Mouse (Mus musculus): ENCODE measurements at regions not wholly inside any gene's neighbourhood (a gene's known extent, or its start where the extent isn't known, plus 50 kb on each side); places are given as distances from the start of the nearest gene placed in this dataset.
"Not testable (repeated sequence)": the region's sequence is repeated elsewhere in the genome, so short reads cannot be mapped to it uniquely, and the experiment has no call there.

DNA sequence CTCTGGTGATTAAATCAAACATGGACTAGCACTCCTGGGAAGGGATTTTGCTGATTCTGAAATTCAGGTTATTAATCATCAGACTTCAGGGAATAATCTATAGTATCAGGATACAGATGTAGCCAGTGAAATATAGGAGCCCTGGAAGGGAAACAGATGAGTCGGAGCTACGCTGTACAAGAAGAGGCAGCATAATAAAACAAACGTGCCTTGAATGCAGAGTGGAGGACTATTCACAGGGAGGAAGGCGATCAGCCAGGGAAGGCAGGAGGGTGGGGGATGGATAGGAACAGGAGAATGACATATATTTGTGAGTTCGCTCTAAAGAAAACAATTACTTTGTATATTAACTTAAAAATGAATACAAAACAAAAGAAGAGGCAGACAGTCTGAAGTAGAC, 286.6 kb upstream of the Got2 start:
- no peak for DNase-seq (ENCODE audit: low spot score in 2 of 2)

DNA sequence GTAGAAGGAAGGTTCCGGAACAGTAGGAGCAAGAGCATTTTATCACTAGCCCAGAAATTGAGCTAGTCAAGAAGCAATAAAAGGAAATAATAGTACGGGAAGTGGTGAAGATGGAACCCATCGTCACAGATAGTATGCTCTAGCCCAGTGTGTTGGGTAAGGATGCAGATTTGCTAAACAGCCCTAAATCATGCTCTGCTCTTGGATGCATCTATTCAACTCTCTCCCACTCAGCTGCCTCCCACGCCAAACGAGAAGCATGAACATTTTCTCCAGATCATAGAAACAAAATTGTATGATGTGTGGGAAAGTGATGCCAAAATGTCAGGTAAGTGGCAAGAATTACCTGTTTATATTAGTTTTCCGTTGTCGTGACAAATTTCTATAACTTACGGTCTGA, 276.6 kb upstream of the Got2 start:
- no peak for DNase-seq (ENCODE audit: low spot score in 2 of 2)

DNA sequence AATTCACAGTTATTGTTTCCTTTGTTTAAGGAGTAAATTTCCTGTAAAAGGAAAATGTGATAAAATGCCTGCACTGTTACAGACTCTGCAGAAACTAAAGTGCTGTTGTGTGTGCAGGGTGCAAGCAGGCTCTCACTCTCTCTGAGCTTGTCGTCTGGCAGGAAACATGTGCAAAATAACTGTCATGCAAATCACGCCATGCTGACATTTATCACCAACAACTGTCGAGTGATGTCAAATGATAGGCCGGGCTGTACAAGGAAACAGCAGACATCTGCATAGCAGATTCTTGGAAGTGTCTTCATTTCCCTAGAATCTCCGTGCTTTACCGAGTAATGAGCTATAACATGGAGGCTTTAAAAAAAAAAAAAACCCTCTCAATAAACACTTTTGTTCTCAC, 271.6 kb upstream of the Got2 start:
- no peak for DNase-seq (ENCODE audit: low spot score in 2 of 2)

DNA sequence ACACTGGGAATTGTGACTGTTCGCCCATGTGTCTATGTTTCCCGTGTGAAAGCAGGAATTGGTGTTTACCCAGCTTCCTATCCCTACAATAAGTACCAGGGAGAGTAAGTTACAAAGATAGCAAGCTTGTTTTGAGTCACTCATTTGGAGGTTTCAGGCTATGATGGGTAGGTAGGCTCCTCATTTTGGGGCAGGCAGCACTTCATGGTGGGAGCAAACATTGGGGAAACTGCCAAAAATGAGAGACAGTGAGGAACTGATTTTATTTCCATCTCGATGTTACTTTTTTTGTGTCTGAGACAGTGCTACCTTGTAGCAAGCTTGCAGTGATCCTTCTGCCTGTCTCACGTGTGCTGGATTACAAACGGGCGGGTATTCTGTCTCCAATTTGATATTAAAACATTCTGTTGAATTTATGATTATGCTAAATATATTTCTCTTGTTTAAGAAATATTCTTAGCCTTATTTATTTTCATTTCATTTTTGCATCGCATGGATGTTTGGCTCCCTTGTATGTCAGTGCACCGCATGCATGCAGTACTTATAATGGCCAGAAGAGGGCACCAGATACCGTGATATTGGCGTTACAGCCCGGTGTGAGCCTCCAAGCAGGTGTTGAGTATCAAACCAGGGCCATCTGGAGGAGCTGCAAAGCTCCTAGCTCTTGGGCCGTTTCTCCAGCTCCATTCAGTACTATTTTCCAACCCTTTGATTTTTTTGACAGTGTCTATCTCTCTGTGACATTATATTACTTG, 264.3 kb upstream of the Got2 start:
- DNase-seq (ENCODE audit: low spot score in 2 of 2) = peak in 1 of 2 experiments; percentile 28

DNA sequence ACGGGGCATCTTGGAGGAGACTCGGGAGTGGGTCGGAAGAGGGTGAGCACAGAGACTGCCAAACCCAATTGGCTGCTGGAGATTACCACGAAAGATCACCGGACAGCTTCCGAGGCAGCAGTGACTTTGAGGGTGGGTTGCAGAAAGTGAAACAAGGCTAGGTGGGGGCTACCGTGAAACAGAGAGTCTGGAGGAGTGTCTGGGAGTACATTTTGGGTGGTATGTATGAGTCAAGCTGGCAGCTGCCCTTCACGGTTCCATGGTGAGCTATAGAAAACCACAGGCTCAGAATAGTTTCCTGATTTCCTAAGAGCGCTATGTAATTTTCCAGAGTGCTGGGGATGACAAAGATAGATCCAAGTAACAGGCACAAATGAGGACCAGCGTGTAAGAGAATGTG, 263.7 kb upstream of the Got2 start:
- DNase-seq (ENCODE audit: low spot score in 2 of 2) = no peak

DNA sequence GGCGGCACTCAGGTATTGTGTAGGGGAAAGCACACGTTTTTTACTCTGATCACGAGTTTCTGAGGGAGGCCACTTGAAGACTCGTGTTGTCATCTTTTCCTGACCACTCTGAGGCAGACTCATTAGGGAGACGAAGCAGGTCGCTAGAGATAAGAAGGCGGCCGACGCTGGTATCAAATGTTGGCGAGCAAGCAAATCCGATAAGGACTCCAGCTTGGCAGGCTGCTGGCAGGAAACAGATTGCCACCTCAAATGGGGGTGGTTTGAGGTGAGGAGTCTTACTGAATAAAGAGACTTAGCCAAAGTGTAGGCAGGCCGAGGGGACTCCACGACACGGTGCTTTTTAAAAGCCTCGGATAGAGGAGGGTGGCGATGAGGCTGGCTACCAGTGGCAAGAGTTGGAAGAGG, 262.7 kb upstream of the Got2 start:
- DNase-seq (ENCODE audit: low spot score in 2 of 2) = no peak

DNA sequence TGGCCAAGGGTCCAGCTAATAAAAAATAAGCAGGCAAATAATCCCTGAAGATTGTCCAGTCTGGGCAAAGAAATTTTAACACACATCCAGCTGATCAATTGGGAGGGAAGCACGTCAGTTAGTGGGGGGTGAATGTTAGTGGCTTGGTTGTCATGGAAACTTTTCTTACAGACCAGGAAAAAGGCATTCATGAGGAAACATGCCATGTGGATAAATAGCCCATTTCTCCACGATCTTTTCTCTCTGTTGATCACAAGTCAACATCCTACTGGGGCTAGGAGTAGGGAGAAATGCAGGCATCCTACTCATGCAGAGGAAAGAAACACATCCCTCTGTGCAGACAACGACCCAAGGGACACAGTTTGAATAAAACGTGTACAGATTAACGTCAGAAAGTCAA, 243.8 kb upstream of the Got2 start:
- DNase-seq (ENCODE audit: low spot score in 2 of 2) = no peak

DNA sequence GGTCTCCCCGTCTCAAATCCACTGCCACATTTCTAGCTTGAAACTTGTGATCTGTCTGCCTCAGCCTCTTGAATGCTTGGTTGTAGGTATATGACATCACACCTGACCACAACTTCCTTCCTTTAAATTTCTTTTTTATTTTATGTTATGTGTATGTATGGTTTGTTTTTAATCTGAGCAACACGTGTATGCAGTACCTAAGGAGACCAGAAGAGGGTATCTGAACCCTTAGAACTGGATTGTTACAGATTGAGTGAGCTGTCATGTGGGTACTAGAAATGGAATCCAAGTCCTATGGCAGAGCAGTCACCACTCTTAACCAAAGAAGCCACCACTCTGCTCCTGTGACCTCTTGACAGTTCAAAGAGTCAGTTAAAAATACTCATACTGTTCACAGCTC, 240.0 kb upstream of the Got2 start:
- DNase-seq (ENCODE audit: low spot score in 2 of 2) = no peak

DNA sequence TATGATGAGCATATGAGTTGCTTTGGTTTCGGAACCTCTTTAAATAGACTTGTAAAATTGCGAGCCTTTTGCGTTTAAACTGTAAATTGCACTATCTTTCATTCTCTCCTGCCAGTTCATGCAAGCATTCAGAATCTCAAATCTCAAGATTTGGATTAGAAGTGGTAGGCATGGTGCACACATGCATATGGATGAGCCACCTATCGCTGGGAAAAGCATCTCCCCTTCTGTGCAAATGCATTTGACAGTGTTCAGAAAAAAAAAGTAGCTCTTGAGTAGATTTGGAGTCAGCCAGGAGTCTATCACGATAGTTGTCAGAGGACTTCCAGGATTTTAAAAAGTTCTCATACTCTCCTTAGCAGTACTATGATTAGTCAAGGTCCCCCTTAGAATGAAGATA, 212.5 kb upstream of the Got2 start:
- no peak for DNase-seq (ENCODE audit: low spot score in 2 of 2)

DNA sequence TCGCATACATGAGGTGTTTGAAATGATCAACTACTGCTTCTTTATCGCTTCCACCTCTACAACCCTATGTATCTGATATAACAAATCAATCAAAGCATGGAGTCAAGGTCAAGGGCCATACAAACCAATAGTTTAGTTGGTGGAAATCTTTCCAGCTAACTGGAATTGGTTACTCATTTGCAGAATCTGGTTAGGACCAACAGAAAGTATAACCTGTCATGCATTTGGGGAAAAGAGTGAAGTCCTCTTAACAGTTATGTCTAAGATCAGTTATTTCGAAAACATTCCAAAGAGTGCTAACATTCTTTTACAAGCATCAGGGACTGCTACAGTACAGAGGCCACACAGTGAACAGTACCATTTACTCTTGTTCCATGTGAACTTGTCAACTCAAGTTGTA, 204.6 kb upstream of the Got2 start:
- DNase-seq (ENCODE audit: low spot score in 2 of 2) = no peak

DNA sequence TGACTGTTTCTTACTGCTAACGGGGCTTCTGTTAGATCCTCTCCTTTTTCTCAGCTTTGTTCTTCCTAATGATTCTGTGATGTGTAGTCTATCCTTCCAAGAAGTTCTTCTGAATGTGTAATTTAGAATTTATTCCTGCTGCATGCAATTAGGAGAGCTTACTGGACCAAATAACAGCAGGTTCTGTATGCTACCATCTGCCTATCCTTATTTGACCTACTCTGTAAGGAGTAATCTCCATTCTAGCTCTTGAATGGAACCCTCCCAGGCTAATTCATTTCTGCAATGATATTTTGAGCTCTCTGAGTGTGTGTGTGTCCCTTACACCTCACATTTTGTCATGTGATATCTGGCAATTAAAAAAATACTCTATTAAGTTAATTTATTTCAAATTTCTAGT, 201.9 kb upstream of the Got2 start:
- no peak for DNase-seq (ENCODE audit: low spot score in 2 of 2)

DNA sequence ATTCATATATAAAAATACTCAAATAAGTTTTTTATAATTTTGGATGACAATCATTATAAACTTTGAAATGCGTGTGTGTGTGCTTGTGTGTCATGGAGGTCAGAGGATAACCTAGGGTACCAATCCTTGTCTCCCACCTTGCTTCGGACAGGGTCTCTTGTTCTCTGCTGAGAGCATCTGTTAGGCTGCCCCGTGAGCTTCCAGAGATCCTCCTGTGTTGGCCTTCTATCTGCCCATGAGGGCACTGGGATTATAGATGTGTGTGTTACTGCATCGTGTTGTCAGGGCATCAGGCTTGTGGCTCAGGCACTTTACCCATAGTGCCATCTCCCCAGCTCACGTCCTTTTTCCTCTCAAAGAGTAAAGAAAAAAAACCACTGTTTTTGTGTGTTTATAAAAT, 180.0 kb upstream of the Got2 start:
- DNase-seq (ENCODE audit: low spot score in 2 of 2) = no peak

DNA sequence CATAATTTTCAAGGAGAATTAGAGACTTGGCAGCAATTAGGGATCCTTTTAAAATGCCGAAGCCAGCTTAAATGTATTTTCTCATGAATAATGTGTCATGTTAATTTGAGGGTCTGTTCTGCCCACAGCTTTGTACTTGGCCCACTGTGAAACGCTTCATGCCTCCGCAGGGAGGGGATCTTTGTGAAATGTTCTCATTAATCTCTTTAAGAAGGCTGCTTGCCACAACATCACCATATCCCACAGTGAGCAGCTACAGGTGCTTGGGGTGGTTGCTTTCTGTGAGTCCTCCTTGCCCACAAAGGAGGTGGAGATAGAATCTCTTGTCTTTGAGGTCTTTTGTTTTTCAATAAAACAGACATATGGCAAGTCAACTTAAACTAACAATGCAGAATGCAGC, 159.3 kb upstream of the Got2 start:
- DNase-seq (ENCODE audit: low spot score in 2 of 2) = no peak

DNA sequence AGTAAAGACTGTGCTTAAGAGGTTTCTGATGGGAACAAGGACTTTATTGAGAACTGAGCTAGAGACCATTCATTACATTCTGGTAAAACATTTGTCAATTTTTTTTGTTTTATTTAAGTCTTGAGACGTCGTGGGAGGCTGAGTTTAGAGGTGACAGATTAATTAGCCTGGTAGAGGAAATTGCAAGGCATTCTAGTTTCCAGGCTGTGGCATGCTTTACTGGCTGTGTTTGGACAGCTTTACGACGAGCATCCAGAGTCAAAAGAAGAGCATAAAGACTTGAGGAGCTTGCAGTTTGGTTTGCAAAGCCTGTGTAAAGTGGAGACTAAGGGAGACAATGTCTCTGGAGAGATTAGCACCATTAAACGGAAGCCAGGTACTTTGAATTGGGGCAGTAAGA, 154.0 kb upstream of the Got2 start:
- DNase-seq (ENCODE audit: low spot score in 2 of 2) = no peak

DNA sequence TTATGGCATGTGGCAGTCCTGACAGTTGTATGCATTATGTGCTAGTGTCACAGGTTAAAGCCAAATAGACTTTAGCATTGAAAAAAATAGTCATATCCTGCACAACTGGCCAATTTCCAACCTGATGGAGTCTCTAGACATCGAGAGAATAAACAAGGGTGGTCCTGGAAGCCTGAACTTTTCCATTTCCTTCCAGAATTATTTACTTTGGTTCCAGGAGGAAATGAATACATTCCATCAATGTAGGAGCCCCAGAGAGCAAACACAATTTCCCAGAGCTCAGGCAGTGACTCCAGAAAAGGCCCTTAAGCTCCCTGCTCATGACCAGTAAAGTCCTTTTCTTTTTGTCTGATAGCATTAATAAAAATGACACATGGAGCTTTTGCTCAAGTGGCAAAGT, 151.9 kb upstream of the Got2 start:
- DNase-seq (ENCODE audit: low spot score in 2 of 2) = no peak

DNA sequence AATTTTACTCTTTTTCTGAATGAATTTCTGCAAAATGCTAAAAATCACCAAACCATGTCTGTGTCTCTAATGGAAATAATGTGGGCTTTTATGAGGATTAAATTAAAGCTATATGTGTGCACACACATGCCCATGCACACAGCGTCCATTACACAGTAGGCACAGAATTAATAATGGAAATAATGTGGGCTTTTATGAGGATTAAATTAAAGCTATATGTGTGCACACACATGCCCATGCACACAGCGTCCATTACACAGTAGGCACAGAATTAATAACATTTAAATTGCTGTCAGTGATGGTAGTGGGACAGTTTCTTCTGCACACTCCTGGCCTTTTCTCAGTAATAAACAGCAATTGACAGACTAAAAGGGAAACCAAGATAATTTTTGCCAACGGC, 130.4 kb upstream of the Got2 start:
- not testable (repeated sequence) for DNase-seq (ENCODE audit: low spot score in 2 of 2)

DNA sequence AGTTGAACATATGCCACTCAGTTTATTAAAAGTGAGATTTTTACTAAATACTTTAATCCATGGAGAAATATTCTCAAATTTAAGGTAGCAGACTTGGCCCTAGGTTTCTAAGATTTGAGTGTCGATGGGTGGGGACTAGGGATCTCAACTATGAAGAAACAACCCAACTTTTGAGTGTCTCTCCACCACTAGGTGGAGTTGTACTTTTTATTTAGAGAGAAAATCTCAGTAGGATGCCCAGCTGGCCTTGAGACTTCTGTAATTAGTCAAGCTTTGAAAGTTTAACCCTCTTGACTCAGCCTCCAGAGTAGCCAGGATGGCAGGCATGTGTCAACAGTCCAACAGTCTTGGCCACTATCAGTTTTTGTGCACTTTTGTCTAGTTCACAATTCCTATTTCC, 123.7 kb upstream of the Got2 start:
- no peak for DNase-seq (ENCODE audit: low spot score in 2 of 2)

DNA sequence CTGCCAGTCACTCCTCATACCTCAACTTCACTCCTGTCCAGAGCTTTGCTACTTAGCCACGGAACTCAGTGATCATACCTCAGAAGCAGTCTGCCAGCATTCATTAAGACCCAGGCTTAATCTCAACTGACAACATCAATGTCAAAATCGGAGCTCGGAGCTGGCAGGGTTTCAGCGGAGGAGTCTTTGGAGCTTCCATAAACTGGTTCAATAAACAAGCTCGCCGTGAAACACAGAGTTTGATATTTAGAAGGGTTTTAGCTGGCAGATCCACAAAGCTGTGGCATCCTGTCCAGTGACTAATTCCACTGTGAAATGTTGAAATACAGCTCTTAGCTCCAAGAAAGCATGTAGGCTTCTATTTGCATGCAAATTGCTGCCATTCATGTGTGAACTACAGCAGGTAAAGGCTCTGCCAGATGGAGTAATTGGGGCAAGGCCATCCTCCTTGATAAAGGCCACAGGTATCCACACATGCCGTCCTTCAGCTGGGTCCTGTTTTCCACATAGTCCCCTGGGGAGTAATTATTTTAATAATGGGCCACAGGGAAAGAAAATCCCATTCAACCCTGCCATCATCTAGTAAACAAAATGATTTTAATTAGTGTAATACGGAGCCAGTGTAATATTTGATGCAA, 103.6 kb upstream of the Got2 start:
- no peak for DNase-seq (ENCODE audit: low spot score in 2 of 2)

DNA sequence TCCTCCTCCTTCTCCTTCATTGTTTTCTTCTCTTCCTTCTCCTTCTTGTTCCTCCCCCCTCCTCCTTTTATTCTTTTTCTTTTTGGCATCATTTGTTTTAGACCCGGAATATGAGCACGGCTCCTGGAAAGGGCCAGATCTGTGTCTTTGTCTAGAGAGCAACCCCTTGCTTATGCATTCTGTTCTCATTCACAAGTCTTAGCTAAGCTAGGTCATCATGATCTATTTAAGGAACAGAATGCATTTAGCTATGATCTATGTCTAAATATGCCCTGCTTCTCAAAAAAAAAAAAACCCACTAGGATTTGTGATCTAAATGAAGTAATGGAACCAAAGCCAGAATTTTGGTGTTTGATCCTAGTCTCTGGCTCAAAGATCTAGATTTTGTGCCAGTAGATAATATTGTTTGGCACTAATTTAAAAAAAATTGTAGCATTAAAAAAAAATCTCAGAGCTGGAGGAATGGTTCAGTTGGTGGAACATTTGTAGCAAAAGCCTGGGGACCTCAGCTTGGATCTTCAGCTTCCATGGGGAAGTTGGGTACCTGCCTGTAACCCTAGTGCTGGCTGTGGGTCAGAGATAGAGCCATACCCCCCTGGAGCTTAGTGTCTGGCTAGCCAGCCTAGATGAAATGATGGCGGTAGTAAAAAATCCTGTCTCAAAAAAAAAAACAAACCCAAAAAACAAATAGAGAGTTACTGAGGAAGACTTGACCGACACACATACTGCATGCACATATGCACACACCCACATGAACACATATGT, 100.5 kb upstream of the Got2 start:
- no peak for DNase-seq (ENCODE audit: low spot score in 2 of 2)

DNA sequence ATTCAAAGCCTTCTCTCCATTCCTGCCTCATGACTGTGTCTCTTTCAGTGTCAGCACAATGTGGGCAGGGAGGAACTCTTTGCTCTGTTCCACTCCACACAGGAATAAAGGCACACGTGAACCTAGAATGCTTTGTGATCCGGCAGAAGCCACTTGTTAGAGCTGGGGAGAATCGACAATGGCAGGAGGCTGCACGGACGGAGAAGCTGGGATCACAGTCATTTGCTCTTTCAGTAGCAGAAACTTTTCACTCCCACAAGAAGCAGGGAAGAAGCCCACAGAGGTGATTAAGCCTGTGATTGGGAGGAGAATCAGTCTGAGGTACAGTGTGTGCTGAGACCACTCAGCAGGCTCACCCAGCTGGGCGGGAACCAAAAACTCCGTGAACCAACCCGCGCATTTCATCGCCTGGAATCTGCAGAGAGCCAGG, 98.7 kb upstream of the Got2 start:
- no peak for DNase-seq (ENCODE audit: low spot score in 2 of 2)

DNA sequence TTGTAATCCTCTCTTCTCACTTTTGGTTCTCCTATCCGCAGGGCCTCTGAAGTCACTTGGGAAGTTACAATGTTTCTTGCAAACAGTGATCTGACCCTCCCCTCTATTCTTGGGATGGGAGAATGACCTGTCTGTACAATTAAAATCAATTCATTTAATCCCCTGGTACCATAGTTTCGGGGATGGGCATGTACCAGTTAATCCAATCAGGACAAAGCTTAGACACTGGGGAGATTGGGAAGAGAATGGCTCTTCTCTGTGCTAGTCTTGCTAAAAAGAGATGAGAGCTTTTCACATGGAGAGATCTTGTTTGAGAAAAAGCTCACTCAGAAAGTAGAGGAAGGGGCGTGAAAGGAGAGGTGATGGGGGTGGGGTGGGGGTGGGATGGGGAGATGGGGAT, 98.1 kb upstream of the Got2 start:
- no peak for DNase-seq (ENCODE audit: low spot score in 2 of 2)

DNA sequence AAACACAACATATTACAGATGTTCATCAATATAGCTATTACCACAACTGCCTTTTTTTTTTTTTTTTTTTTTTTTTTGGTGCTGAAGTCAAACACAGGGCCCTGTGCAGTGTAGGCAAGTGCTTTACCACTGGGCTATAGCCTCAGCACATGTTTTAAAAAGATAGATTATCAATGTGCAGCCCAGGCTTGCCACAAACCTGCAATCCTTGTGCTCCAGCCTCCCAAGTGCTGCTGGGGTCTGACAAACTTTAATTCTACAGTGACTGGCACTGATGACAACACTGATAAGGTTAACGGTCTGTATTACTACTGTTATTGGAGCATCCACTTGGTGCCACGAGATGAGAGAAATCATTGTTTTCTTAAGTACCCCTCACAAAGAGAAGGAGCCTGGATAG, 95.3 kb upstream of the Got2 start:
- no peak for DNase-seq (ENCODE audit: low spot score in 2 of 2)

DNA sequence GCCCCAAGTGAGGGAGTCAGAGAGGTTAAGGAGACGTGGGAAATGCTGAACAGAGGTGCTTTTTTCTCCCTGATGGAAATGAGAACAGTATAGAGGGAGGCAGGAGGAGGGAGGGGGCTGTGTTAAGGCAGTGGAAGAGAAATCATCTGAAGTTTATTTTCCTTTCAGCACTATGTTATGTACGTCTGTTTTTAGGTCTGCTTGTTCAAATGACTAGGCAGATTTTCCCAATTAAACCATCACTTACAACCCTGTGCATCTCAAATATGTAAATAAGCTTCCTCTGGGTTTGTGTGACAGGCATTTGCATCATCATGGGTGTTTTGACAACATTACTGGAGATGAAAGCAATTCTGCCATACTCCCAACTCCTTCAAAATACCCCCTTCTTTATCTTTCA, 92.1 kb upstream of the Got2 start:
- DNase-seq (ENCODE audit: low spot score in 2 of 2) = no peak

All from thymus, postnatal 10 days (tissue).